Mouse (Mus musculus) lung, postnatal 4 days (tissue): ENCODE measurements at regions not wholly inside any gene's neighbourhood (a gene's known extent, or its start where the extent isn't known, plus 50 kb on each side); places are given as distances from the start of the nearest gene placed in this dataset.
A peak's percentile ranks its signal among the peaks of the same experiment; 100 is the strongest.

Source experiments
- DNase-seq, 2 experiments: peaks; one replicate each; pipeline ENCODE4 v3.0.0; 2021

- DNase-seq = no peak
Measured at GRCm38 (mm10) chr15:96878796-96879195, 177.0 kb downstream of the Slc38a4 start.

- DNase-seq = no peak
Measured at GRCm38 (mm10) chr15:96877931-96878330, 177.8 kb downstream of the Slc38a4 start.

GRCm38 (mm10) chr15:96877271-96877670, 177.7 kb upstream of the Slc38a2 start:
- no peak for DNase-seq

GRCm38 (mm10) chr15:96874145-96874544, 174.6 kb upstream of the Slc38a2 start:
- DNase-seq = peak; percentile 28 to 62

- peak in 1 of 2 experiments; percentile 33 for DNase-seq
Measured at GRCm38 (mm10) chr15:96873562-96873961, 174.0 kb upstream of the Slc38a2 start.

GRCm38 (mm10) chr15:96873126-96873525, 173.6 kb upstream of the Slc38a2 start:
- no peak for DNase-seq

GRCm38 (mm10) chr15:96867701-96868100, 168.2 kb upstream of the Slc38a2 start:
- DNase-seq = no peak

- no peak for DNase-seq
Measured at GRCm38 (mm10) chr15:96865932-96866331, 166.4 kb upstream of the Slc38a2 start.

- DNase-seq = no peak
Measured at GRCm38 (mm10) chr15:96857709-96858108, 158.2 kb upstream of the Slc38a2 start.

- no peak for DNase-seq
Measured at GRCm38 (mm10) chr15:96851970-96852768, 152.6 kb upstream of the Slc38a2 start.

- DNase-seq = peak in 1 of 2 experiments; percentile 51
Measured at GRCm38 (mm10) chr15:96848150-96848549, 148.6 kb upstream of the Slc38a2 start.

- no peak for DNase-seq
Measured at GRCm38 (mm10) chr15:96845221-96845620, 145.7 kb upstream of the Slc38a2 start.

GRCm38 (mm10) chr15:96844290-96844689, 144.8 kb upstream of the Slc38a2 start:
- no peak for DNase-seq

- DNase-seq = no peak
Measured at GRCm38 (mm10) chr15:96843589-96843988, 144.1 kb upstream of the Slc38a2 start.

- no peak for DNase-seq
Measured at GRCm38 (mm10) chr15:96842881-96843280, 143.4 kb upstream of the Slc38a2 start.

GRCm38 (mm10) chr15:96836670-96837069, 137.1 kb upstream of the Slc38a2 start:
- DNase-seq = no peak

- DNase-seq = no peak
Measured at GRCm38 (mm10) chr15:96834862-96835261, 135.3 kb upstream of the Slc38a2 start.

GRCm38 (mm10) chr15:96834162-96834843, 134.8 kb upstream of the Slc38a2 start:
- DNase-seq = no peak

GRCm38 (mm10) chr15:96832389-96832788, 132.9 kb upstream of the Slc38a2 start:
- no peak for DNase-seq

GRCm38 (mm10) chr15:96831256-96831655, 131.7 kb upstream of the Slc38a2 start:
- no peak for DNase-seq

GRCm38 (mm10) chr15:96830578-96830977, 131.0 kb upstream of the Slc38a2 start:
- peak; percentile 30 to 52 for DNase-seq

- peak; percentile 54 to 72 for DNase-seq
Measured at GRCm38 (mm10) chr15:96829941-96830340, 130.4 kb upstream of the Slc38a2 start.

GRCm38 (mm10) chr15:96828681-96829080, 129.2 kb upstream of the Slc38a2 start:
- DNase-seq = no peak

- no peak for DNase-seq
Measured at GRCm38 (mm10) chr15:96827931-96828330, 128.4 kb upstream of the Slc38a2 start.
